Mouse (Mus musculus): Measurements from ENCODE around the gene Spesp1.

The Spesp1 gene

DNA sequence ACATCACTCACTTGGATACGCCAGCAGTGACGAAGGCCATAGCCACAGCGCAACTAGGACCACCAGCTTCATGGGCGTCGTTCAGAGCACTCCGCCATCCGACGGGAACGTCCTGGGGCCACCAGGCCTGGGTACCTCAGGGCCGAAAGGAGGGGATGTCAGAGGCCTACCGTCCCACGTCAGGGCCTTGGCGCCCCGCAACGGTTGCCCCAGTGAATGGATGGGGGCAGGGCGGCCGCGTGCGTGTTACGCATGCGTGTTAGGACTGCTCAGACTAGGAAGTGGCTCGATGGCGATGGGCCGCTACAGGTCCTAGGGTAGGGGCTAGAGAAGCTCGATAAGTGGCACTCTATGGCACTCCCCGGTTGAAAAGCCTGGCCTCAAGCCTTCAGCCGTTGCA lies at the start of gene Spesp1:
Gene Spesp1 (minus strand): TSS at position 218 of the 400 bp plus-strand sequence.
- DNase-seq (ENCODE audit: low spot score) = no peak

DNA sequence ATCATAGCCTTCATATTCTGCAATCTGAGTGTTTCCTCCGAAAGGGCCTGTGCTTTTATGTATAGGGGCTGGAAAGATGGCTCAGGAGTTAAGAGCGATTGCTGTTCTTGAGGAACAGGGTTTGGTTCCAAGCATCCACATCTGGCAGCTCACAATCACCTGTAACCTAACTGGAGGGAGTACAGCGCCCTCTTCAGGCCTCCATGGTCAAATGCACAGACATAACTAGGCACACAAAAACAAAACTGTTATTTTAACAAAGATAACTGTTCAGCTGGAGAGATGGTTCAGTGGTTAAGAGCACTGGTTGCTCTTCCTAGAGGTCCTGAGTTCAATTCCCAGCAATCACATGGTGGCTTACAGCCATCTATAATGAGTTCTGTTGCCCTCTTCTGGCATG lies 44.0 kb upstream of the Spesp1 start:
- DNase-seq (ENCODE audit: low spot score) = no peak

DNA sequence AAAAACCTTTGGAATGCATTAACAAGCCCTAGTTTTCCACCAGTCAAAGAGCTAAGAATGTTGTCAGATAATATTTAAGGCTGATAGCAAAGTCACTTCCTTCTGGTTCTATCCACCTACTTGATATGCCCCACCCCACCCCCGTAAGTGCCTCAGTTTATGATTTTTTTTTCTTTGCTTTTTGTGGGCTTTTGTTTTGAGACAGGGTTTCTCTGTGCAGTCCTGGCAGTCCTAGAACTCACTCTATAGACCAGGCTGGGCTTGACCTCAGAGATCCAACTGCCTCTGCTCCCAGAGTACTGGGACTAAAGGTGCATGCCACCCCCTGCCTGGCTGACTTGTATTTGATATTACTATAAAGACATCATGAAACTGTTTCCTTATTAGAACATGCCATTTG lies 41.8 kb upstream of the Spesp1 start:
- DNase-seq (ENCODE audit: low spot score) = no peak

DNA sequence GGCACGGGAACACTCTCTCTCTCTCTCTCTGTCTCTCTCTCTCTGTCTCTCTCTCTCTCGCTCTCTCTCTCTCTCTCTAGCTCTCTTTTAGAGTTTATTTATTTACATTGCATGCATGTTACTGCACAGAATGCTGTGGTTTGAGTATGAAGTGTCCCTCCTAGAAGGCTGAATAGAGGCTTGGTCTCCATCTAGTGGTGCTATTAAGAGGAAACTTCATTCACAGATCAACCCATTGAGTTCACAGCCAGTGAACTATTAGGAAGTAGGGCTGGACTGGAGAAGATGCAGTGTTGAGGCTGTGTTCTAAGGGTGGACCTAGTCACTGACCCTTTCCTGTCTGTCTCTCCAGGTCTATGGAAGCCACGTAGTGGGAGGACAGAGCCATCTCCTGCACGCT lies 36.7 kb upstream of the Spesp1 start:
- no peak for DNase-seq (ENCODE audit: low spot score)

DNA sequence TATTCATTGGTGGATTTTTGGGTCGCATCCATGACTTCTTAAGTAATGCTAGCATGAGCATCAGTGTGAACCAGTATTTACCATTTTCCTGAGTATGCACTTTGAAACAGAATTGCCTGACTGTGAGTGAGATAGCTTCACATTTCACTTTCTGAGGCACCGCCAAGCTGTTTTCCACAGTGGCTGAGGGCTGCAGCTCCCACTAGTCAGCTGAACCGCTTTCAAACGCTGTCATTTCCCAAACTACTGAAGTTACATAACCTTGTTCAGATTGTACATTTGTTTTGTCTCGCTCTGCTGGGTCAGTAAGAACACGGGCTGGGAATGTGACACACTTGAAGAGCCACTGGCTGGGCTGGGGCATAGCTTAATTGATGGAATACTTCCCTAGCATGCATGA lies 33.5 kb upstream of the Spesp1 start:
- DNase-seq (ENCODE audit: low spot score) = no peak

DNA sequence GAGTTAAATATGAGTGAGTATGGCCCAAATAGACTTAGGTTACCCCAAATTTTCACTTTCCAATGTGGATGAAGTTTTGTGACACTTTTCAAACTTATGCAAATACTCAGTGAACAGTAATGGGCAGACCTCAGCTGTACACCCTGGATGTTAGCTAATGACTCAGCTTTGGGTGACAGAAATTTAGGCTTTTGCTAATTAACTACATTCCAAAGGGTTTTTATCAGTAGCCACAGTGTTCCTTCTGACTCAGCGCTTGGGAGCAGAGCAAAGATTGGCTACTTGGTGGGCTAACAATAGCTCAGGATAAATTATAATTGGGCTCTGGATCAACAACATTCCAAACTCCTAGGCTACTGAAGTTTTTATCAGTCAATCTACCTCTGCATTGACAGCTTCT lies 14.9 kb upstream of the Spesp1 start:
- DNase-seq (ENCODE audit: low spot score) = no peak

DNA sequence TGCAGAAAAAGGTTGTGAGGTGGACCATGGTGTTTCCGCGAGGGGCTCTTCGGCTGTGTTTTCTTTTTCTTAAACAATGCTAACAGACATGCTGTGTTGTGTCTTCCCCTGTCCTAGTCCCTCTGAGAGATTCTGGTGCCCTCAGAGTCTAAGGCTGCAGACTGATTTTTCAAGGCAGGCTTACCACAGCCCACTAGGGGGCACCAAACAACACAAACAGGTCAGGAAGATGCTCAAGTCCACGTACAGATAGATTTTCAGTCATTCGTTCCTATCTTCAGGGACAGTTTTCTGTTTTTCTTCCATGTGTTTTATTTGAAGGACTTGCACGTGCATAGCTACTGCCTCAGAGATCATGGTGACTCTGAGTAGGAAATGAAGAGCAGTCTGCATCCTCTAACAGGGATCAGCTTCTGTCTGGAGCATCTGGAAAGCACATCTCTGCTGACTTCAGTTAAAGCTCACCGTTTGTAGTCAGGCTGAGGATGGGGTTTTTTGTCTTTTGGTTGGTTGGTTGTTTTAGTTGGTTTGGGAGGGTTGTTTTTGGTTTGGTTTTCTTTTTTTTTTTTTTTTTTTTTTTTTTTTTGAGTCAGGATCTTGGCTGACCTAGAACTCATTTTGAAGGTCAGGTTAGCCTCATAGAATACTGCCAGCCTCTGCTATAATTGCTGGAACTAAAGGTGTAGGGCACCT lies 13.1 kb upstream of the Spesp1 start:
- peak; percentile 75 for DNase-seq (ENCODE audit: low spot score)

DNA sequence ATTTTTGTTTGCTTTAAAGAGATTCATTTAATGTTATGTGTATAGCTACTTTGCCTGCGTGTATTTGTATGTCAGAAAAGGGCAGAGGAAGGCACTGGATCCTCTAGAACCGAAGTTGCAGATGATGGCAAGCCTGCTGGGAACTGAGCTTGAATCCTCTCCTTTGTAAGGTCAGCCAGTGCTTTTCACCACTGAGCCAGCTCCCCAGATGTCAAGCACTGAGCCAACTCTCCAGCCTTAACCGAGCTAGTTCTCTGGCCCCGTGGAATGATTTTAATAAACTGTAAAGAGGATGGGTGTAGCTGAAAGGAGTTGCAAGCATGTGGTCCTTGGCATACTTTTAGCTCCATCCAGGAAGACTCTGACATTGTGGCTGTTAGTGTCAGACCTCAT lies 5.6 kb upstream of the Spesp1 start:
- no peak for DNase-seq (ENCODE audit: low spot score)

DNA sequence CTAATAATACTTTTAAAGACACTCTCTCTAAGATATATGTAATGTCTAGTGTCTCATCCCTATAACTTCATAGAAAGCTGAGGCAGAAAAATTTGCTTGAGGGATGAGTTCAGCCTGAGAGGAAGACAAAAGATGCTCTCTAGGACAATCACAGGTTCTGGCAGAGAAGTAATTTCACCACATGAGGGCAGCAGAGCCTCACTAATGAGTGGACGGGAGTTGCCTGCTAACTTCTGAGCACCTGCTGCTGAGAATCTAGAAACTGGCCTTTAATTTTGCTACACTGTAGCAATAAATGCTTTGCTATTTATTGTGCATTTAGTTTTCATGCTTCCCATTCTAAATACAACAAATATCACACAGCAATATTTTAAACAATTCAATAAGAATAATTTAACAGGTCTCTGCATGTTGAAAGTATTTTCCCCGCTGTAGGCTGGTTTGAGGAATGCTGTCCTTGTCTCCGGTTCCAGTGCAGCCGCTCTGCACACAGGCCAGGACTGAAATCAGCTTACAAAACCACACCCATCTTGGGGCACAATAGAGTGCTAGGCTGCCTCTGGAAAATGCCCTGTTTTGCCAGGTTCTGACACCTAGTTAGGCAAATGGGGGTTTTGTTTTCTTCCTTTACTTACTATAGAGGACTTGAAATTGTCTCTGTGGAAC lies 5.1 kb upstream of the Spesp1 start:
- DNase-seq (ENCODE audit: low spot score) = peak; percentile 55

DNA sequence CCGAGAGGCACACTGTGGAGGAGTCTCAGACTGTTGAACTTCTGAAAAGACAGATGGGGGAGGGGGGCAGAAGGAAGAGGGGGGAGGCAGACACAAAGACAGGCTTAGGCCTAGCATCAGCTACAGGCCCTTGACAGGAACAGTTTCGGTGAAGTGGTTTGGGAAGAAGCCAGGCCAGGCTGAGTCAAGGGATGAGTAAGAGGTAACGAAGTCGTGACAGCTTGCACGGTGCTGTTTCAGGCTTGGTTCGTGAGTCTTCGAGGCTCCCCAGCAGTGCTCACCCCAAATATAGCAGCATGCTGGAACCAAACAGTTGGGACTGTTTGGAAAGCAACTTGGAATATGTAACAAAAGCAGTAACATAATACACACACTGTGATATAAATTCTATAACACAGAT lies 2.3 kb upstream of the Spesp1 start:
- peak; percentile 71 for DNase-seq (ENCODE audit: low spot score)

DNA sequence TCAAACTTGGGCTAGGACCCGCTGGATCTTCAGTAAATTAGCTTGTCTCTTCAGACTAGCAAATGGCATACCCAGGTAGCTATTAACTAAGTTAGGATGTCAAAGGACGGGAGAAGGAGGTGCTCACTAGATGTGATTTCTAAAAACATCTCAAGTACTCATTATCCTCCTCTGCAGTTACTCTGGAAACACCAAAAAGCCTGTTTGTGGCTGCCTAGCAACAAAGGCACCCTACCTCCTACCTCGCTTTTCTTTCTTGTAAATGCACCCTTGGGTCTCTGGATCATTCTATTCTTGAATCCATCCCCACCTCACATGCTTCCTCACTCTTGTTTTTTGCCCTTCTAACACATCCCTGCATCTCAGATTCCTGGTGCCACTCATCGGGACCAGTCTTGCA lies 5.1 kb downstream of the Spesp1 start:
- DNase-seq (ENCODE audit: low spot score) = peak; percentile 69

DNA sequence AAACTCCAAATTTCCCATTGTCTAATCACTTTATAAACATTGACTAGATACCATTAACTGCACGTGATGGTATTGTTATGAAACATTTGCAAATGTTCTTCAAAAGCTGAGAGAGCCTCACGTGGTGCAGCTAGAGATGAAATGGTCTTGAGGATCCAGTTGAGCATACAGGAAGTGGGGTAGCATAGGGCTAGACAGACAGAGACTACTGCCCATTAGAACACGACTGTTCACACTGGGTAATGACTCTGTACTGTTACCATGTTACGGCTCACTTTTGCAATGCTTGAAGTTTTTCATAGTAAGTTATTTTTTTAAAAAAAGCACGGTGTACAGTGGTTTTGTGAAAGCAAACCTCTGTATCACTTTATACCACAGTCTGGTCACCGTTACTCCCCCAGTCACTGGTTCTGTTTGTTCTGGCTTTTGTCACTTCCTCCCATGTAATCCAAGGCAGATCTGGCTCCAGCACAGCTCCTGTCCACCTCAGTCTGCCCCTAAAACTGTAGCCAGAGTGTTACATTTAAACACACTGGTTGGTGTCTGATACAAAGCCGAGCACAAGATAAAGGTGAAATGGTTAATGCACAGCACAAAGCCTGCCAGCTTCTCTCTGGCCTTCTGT lies 11.1 kb downstream of the Spesp1 start:
- DNase-seq (ENCODE audit: low spot score) = no peak

DNA sequence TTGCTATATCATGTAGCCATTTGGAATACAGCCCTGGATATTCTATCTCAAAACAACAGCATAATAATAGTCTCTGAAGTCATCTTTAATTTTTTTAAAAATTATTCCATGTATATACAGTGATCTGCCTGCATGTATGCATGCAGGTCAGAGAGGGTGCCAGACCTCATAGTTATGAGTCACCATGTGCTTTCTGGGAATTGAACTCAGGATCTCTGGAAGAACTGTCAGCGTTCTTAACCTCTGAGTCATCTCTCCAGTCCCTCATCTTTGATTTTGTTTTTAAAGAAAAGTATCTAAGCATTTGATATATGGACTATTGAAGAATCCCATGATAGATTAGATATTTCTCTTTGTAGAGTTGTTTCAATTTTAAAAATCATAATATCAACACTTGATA lies 12.8 kb downstream of the Spesp1 start:
- no peak for DNase-seq (ENCODE audit: low spot score)

DNA sequence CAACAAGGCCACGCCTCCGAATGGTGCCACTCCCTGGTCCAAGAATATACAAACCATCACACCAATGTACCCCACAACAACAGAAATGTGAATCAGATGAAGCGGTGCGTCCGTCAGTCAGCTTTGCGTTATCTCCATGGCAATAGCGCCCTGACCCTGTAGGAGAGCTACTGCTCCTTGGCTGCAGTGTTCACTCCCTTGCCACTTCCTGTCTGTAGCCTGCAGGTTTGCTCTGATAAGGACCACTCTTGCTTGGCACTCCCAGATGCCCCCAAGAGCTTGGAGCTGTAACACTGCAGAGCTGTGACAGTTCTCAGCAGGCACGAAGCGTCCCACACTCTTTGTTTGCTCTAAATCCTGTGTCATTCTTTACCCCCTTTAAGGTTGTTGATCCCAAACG lies 16.7 kb downstream of the Spesp1 start:
- DNase-seq (ENCODE audit: low spot score) = no peak

DNA sequence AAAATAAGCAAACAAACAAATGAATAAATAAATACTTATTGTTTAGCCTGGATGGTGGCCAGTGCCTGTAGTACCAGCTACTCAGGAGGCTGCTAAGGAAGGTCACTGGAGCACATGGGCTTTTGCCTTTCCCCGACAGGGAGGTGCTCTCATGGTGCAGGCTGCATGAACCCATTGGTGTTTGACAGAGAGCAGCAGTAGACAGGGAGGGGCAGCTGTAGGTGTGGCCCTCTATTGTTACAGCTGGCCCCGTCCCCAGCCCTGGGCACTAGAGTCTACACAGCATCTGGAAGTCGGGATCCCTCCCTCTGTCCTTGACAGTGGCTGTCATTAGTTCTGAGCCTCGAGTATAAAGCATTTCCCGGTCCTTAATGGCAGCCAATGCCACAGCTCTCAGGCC lies 18.4 kb downstream of the Spesp1 start:
- DNase-seq (ENCODE audit: low spot score) = no peak

DNA sequence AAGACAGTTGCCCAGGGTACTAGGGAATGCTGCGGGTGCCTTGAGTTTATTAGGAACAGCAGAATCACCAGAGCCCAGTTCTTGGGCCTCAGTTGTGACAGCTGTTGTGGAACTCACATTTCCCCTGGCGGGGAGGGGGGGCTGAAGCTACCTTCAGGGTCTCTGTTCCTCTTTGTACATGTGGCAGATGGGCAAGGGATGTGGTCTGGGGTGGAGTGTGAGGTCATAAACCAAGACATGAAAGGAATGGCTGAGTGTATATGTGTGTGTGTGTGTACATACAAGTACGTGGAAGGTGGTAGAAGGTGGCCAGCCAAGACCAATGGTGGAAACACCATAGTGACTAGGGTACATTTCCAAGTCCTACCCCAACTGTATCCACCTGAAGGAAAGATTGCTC lies 20.6 kb downstream of the Spesp1 start:
- no peak for DNase-seq (ENCODE audit: low spot score)

DNA sequence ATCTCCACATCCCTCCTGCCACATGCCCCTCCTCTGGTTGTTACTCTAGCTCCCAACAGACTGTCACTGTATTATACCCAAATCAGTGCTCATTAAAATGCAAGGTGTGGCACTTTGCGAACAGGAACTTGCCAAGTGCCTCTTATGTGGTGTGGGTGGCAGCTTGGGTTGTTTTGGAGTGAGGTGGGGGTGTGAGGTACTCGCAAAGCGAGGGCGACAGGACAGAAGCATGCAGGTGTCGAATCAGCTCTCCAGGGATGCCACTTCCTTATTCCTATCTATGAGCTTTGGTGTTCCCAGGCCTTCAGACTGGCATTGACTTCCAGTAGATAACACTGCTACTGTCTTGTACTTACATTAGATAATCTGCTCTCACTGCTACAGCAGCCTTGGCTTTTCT lies 21.0 kb downstream of the Spesp1 start:
- no peak for DNase-seq (ENCODE audit: low spot score)

DNA sequence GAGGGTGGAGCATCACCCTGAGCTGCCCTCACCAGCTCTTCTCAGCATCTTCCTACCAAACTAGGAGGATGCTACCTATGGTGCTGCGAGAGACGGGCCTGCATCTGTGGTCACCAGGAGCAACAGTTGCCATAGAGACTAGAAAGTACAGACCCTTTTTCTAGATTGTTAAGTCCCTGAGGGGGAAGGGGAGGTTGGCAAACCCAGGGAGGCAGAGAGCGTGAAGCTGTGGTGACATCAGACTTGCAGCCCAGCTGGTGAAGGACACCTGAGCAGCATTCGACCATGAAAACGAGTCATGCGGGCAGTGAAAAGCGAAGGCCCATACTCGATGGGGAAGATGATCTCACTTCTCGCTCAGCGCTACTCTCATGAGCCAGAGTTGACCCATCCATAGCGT lies 24.0 kb downstream of the Spesp1 start:
- DNase-seq (ENCODE audit: low spot score) = no peak

DNA sequence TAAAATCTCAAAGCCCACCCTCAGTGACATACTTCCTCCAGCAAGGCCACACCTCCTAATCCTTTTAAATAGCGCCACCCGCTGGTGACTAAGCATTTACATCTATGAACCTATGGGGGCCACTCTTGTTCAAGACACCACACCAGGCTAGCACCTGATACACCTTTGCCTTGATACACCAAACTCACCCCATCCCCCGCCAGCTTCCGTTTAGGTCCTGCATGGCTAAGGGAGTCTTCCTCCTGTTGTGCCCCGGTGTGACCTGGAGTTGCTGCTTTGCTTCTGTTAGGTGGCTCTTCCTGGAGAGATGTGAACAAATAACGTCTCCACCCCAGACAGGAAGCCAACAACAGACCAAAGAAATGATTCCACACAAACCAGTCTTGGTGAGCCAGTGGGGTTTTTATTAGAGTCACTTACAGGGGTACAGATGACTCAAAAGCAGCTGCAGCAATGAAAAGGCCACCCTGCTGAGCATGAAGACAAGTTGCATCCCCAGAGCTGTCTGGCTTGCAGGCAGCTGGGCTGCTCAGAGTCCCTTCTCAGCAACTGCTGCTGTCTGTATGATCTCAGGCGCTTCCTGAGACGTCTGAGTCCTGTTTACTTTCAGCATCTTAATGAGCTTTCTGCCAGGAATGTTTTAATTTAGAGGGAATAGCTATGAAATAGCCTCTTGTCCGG lies 26.0 kb downstream of the Spesp1 start:
- no peak for DNase-seq (ENCODE audit: low spot score)

DNA sequence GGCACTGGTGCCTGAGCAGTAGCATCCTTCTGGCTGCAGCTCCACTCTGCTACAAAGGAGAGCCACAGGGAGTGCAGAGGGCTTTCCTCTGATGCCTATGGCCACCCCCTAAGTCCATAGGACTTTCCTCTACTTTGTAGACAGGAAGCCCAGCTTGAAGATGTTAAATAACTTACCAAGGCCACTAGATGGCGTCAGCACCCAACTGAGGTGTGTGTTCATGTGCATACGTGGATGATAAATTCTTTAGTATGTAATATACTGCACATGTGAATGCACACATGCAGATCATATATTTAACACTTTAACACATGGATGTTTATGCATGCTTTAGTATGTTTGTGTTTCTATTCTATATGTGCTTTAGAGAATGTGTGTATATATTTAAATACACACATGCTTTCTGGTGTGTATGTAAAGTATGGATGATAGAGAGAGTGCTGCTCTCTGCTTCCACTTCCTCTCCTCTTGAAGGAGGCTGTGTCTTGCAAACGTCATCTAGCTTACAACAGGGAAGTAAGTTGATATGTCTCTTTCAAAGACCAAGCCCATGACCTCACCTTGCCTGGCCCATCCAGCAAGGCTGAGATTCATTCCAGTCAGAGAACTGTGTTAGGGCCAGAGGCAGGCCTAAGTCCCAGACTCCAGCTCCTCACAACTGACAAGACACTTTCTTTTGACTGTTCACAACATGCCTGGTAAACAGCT lies 28.1 kb downstream of the Spesp1 start:
- DNase-seq (ENCODE audit: low spot score) = no peak

DNA sequence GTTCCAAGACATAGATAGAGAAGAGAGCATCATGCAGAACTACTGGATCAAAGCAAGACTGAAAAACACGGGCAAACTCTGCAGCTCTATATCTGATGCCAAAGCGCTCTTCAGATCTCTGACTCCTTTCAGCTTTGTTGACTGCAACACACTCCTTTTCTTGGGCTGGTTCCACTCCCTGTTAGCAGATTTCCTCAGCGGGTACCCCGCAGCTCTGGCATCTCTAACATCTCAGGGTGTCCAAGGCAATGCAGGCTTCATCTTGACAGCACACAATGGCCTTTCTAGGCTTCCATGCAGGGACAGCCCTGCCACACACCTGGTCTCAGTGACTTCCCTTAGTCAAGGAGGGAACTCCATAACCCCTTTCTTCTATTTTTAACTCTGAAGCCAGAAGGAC lies 31.7 kb downstream of the Spesp1 start:
- no peak for DNase-seq (ENCODE audit: low spot score)

DNA sequence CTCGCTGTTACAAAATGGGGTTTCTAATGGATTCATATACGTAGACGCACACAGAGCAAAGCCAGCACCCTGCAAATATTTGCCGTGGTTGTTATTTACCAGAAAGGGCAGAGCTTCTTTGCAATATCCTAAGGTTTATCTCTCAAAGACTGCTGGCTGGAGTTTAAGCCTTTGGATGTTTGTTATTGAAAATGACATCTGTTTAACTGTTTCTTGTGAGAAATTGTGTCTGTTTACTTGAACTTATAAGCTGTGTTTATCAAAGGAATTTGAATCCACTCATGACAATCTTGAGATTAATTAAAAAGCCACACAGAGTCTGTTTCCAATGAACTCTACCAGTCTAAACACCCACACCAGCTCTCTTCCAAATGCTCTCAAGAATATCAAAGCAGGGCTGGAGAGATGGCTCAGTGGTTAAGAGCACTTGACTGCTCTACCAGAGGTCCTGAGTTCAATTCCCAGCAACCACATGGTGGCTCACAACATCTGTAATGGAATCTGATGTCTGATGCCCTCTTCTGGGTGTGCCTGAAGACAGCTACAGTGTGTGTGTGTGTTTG lies 35.5 kb downstream of the Spesp1 start:
- DNase-seq (ENCODE audit: low spot score) = no peak
